Mouse (Mus musculus): Measurements from ENCODE around the gene Lgals1.
"Not testable (repeated sequence)": the region's sequence is repeated elsewhere in the genome, so short reads cannot be mapped to it uniquely, and the experiment has no call there.

Gene Lgals1

GRCm38 (mm10) chr15:78926021-78926919 lies at the start of gene Lgals1:
TSS of gene Lgals1 (plus strand) at chr15:78926725.
- DNase-seq (ENCODE audit: extremely low read depth, insufficient read length, low spot score) = peak; percentile 95

- peak; percentile 89 for DNase-seq (ENCODE audit: extremely low read depth, insufficient read length, low spot score)
Observed at GRCm38 (mm10) chr15:78876991-78877809, 49.3 kb upstream of the Lgals1 start, which contains the start of gene Gga1. TSS of gene Gga1 (plus strand) at chr15:78877190.

GRCm38 (mm10) chr15:78877810-78878390 lies 48.6 kb upstream of the Lgals1 start:
- no peak for DNase-seq (ENCODE audit: extremely low read depth, insufficient read length, low spot score)

GRCm38 (mm10) chr15:78878792-78879516 lies 47.6 kb upstream of the Lgals1 start:
- not testable (repeated sequence) for DNase-seq (ENCODE audit: extremely low read depth, insufficient read length, low spot score)

- DNase-seq (ENCODE audit: extremely low read depth, insufficient read length, low spot score) = no peak
Observed at GRCm38 (mm10) chr15:78880432-78880831, 46.1 kb upstream of the Lgals1 start.

GRCm38 (mm10) chr15:78881828-78882227 lies 44.7 kb upstream of the Lgals1 start:
- no peak for DNase-seq (ENCODE audit: extremely low read depth, insufficient read length, low spot score)

GRCm38 (mm10) chr15:78889401-78889853 lies 37.1 kb upstream of the Lgals1 start:
- no peak for DNase-seq (ENCODE audit: extremely low read depth, insufficient read length, low spot score)

GRCm38 (mm10) chr15:78892440-78892839 lies 34.1 kb upstream of the Lgals1 start:
- DNase-seq (ENCODE audit: extremely low read depth, insufficient read length, low spot score) = no peak

- DNase-seq (ENCODE audit: extremely low read depth, insufficient read length, low spot score) = no peak
Observed at GRCm38 (mm10) chr15:78894726-78895125, 31.8 kb upstream of the Lgals1 start.

GRCm38 (mm10) chr15:78895741-78896140 lies 30.8 kb upstream of the Lgals1 start:
- no peak for DNase-seq (ENCODE audit: extremely low read depth, insufficient read length, low spot score)

GRCm38 (mm10) chr15:78896149-78896548 lies 30.4 kb upstream of the Lgals1 start:
- peak; percentile 67 for DNase-seq (ENCODE audit: extremely low read depth, insufficient read length, low spot score)

GRCm38 (mm10) chr15:78897488-78897887 lies 29.0 kb upstream of the Lgals1 start:
- no peak for DNase-seq (ENCODE audit: extremely low read depth, insufficient read length, low spot score)

GRCm38 (mm10) chr15:78898507-78899001 lies 28.0 kb upstream of the Lgals1 start:
- DNase-seq (ENCODE audit: extremely low read depth, insufficient read length, low spot score) = no peak

GRCm38 (mm10) chr15:78899409-78899739 lies 27.2 kb upstream of the Lgals1 start, which contains the start of gene Gm49510:
TSS of gene Gm49510 (plus strand) at chr15:78899667.
- DNase-seq (ENCODE audit: extremely low read depth, insufficient read length, low spot score) = no peak

- DNase-seq (ENCODE audit: extremely low read depth, insufficient read length, low spot score) = peak; percentile 82
Observed at GRCm38 (mm10) chr15:78899740-78900584, 26.6 kb upstream of the Lgals1 start, which contains the start of gene Sh3bp1. TSS of gene Sh3bp1 (plus strand) at chr15:78899768.

- DNase-seq (ENCODE audit: extremely low read depth, insufficient read length, low spot score) = peak; percentile 61
Observed at GRCm38 (mm10) chr15:78900585-78901421, 25.7 kb upstream of the Lgals1 start.

GRCm38 (mm10) chr15:78901422-78901789 lies 25.1 kb upstream of the Lgals1 start:
- DNase-seq (ENCODE audit: extremely low read depth, insufficient read length, low spot score) = no peak

GRCm38 (mm10) chr15:78903243-78903642 lies 23.3 kb upstream of the Lgals1 start:
- DNase-seq (ENCODE audit: extremely low read depth, insufficient read length, low spot score) = peak; percentile 63

Data from 3134 (cell line).